Mouse (Mus musculus): ENCODE measurements at regions not wholly inside any gene's neighbourhood (a gene's known extent, or its start where the extent isn't known, plus 50 kb on each side); places are given as distances from the start of the nearest gene placed in this dataset.

GRCm38 (mm10) chr6:70714239-70714638, 77.8 kb downstream of the Rpia start:
- 3% methylated on average over 6 of the region's 6 CpGs for WGBS
- H3K4me1 ChIP-seq (ENCODE audit: control insufficient read depth, insufficient read depth, insufficient read length) = no peaks in the 10 kb centered on the region
- no peaks in the 10 kb centered on the region for H3K27me3 ChIP-seq (ENCODE audit: control insufficient read depth, insufficient read depth, low read length)
- no peaks in the 10 kb centered on the region for H3K36me3 ChIP-seq (ENCODE audit: control insufficient read depth, insufficient read depth, low read length)
- DNase-seq (ENCODE audit: low read depth in 1 of 2, low spot score in 2 of 2) = peak; percentile 56 to 73
- no peak for TF ChIP-seq POLR2A (IDR thresholded peaks at IDR 0.05; ENCODE audit: low read depth, low read length)
- TF ChIP-seq CTCF (IDR thresholded peaks at IDR 0.05; ENCODE audit: extremely low read depth, insufficient read depth, insufficient read length, insufficient replicate concordance) = peak; percentile 35; the same call in 1 of the 2 replicates
- no peak overlapping the region for H3K27ac ChIP-seq (ENCODE audit: insufficient read depth, low read length)
- H3K4me3 ChIP-seq (ENCODE audit: extremely low read depth, insufficient read depth, insufficient read length) = no peak overlapping the region

GRCm38 (mm10) chr6:70713665-70714064, 78.4 kb downstream of the Rpia start:
- H3K27me3 ChIP-seq (ENCODE audit: control insufficient read depth, insufficient read depth, low read length) = no peaks in the 10 kb centered on the region
- DNase-seq (ENCODE audit: low read depth in 1 of 2, low spot score in 2 of 2) = no peak
- H3K4me3 ChIP-seq (ENCODE audit: extremely low read depth, insufficient read depth, insufficient read length) = no peak overlapping the region
- TF ChIP-seq POLR2A (IDR thresholded peaks at IDR 0.05; ENCODE audit: low read depth, low read length) = no peak
- TF ChIP-seq CTCF (IDR thresholded peaks at IDR 0.05; ENCODE audit: extremely low read depth, insufficient read depth, insufficient read length, insufficient replicate concordance) = no peak
- H3K27ac ChIP-seq (ENCODE audit: insufficient read depth, low read length) = no peak overlapping the region
- H3K4me1 ChIP-seq (ENCODE audit: control insufficient read depth, insufficient read depth, insufficient read length) = no peaks in the 10 kb centered on the region
- no peaks in the 10 kb centered on the region for H3K36me3 ChIP-seq (ENCODE audit: control insufficient read depth, insufficient read depth, low read length)
- 80% methylated on average over 6 of the region's 6 CpGs for WGBS

DNA sequence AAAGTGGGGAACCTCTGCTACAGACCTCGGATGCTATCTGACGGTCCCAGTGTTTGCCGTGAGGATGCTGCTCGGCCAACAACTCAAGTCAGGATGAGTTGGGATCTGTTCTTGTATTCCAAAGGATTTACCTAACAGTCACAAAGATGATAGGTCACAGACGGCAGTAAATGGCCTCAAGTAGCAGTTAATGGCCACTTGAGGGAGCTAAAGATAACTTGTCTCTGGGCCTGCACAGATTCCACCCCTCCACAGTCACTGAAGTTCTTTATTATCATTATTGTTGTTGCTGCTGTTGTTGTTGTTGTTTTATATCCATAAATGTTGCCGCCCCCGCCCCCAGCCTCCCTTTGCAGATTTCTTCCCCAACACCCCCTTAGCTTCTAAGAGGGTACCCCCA, 78.9 kb downstream of the Rpia start:
- no peak for DNase-seq (ENCODE audit: low read depth in 1 of 2, low spot score in 2 of 2)
- no peaks in the 10 kb centered on the region for H3K27me3 ChIP-seq (ENCODE audit: control insufficient read depth, insufficient read depth, low read length)
- no peak; the same call in 1 of the 2 replicates for TF ChIP-seq CTCF (IDR thresholded peaks at IDR 0.05; ENCODE audit: extremely low read depth, insufficient read depth, insufficient read length, insufficient replicate concordance)
- no peak for TF ChIP-seq POLR2A (IDR thresholded peaks at IDR 0.05; ENCODE audit: low read depth, low read length)
- no peak overlapping the region for H3K4me3 ChIP-seq (ENCODE audit: extremely low read depth, insufficient read depth, insufficient read length)
- H3K27ac ChIP-seq (ENCODE audit: insufficient read depth, low read length) = no peak overlapping the region
- H3K36me3 ChIP-seq (ENCODE audit: control insufficient read depth, insufficient read depth, low read length) = no peaks in the 10 kb centered on the region
- 51% methylated on average over 7 of the region's 7 CpGs for WGBS
- no peaks in the 10 kb centered on the region for H3K4me1 ChIP-seq (ENCODE audit: control insufficient read depth, insufficient read depth, insufficient read length)

- H3K4me1 ChIP-seq (ENCODE audit: control insufficient read depth, insufficient read depth, insufficient read length) = no peaks in the 10 kb centered on the region
- H3K27ac ChIP-seq (ENCODE audit: insufficient read depth, low read length) = 0 out of 2 replicates have a peak overlapping the region, but pooled peaks have one; percentile 1
- no peak overlapping the region for H3K4me3 ChIP-seq (ENCODE audit: extremely low read depth, insufficient read depth, insufficient read length)
- peak; percentile 65 to 70 for DNase-seq (ENCODE audit: low read depth in 1 of 2, low spot score in 2 of 2)
- no peaks in the 10 kb centered on the region for H3K36me3 ChIP-seq (ENCODE audit: control insufficient read depth, insufficient read depth, low read length)
- WGBS = 9% methylated on average over 7 of the region's 7 CpGs
- peak; percentile 73; the same call in 1 of the 2 replicates for TF ChIP-seq CTCF (IDR thresholded peaks at IDR 0.05; ENCODE audit: extremely low read depth, insufficient read depth, insufficient read length, insufficient replicate concordance)
- TF ChIP-seq POLR2A (IDR thresholded peaks at IDR 0.05; ENCODE audit: low read depth, low read length) = no peak
- H3K27me3 ChIP-seq (ENCODE audit: control insufficient read depth, insufficient read depth, low read length) = no peaks in the 10 kb centered on the region
Observed at GRCm38 (mm10) chr6:70709338-70710055, 82.5 kb downstream of the Rpia start.

- no peak for TF ChIP-seq CTCF (IDR thresholded peaks at IDR 0.05; ENCODE audit: extremely low read depth, insufficient read depth, insufficient read length, insufficient replicate concordance)
- TF ChIP-seq POLR2A (IDR thresholded peaks at IDR 0.05; ENCODE audit: low read depth, low read length) = no peak
Observed at GRCm38 (mm10) chr6:70695596-70695995, 96.4 kb downstream of the Rpia start.

More at GRCm38 (mm10) chr6:70695596-70695995, 96.4 kb downstream of the Rpia start:
- H3K36me3 ChIP-seq (ENCODE audit: control insufficient read depth, insufficient read depth, low read length) = no peaks in the 10 kb centered on the region
- DNase-seq (ENCODE audit: low read depth in 1 of 2, low spot score in 2 of 2) = no peak
- WGBS = 95% methylated on average over 26 of the region's 26 CpGs
- H3K27me3 ChIP-seq (ENCODE audit: control insufficient read depth, insufficient read depth, low read length) = no peaks in the 10 kb centered on the region
- no peak overlapping the region for H3K27ac ChIP-seq (ENCODE audit: insufficient read depth, low read length)
- H3K4me3 ChIP-seq (ENCODE audit: extremely low read depth, insufficient read depth, insufficient read length) = no peak overlapping the region
- H3K4me1 ChIP-seq (ENCODE audit: control insufficient read depth, insufficient read depth, insufficient read length) = no peaks in the 10 kb centered on the region
